Mouse (Mus musculus): ENCODE results near the gene Prkg1.

DNA sequence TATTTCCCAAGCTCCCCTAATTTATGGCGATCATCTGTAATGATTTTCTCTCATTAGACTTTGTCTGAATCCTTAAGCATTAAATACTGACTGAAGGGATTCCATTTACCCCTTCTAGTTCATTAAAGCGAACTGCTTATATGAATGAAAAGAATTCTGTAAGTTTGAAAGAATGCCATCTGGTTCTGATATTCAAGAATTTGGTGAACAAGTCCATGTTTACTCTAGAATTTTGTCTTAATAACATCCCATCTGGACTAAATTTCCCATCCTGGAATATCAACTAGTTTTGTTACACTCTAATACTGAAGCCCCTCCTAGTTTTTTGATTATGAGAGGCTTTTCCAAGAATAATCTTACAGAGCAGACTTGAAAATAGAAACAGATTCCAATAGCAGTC, 258.5 kb downstream of the Prkg1 start:
- TF ChIP-seq CTCF (IDR thresholded peaks at IDR 0.05; ENCODE audit: extremely low read depth, insufficient read depth, low read length) = no peak
- TF ChIP-seq POLR2A (IDR thresholded peaks at IDR 0.05; ENCODE audit: extremely low read depth, insufficient read depth, low read length) = no peak
